Mouse (Mus musculus): Measurements from ENCODE around the gene Cisd2. TPM values are rescaled to one million over a fixed set of nuclear protein-coding genes. Genes with fewer than 3 reads are reported as not detected.

The Cisd2 gene
- polyA plus RNA-seq, 1 experiment from 2014 or later: 70.2 TPM

DNA sequence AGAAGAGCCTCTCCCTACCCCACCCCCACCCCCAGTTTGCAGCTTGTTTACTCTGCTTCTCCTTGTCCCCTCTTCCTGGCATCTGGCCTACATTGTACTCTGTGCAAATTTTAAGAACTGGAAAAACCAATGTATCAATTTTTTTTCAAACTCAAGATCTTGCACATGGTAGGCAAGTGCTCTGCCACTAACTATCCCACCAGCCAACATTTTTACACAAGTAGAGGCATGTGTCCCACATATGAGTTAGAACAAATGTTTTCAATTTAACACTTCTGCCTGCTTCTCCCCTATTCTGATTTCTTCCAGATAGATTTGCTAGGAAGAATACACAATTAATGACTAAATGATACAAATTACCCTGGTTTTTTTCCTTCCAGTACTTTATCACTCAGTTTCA, 26.6 kb downstream of the Cisd2 start:
- no peaks in the 10 kb centered on the region for H3K36me3 ChIP-seq (ENCODE audit: insufficient read depth, low read length)
- no peak for ATAC-seq (ENCODE audit: low FRiP score, low TSS enrichment)
- H3K4me3 ChIP-seq (ENCODE audit: low read length): no peak overlapping the region
- no peaks in the 10 kb centered on the region for H3K9me3 ChIP-seq (ENCODE audit: low read length)
- H3K4me1 ChIP-seq (ENCODE audit: insufficient read depth, low read length): peaks cover 10% of the 10 kb centered on the region; the same call in 1 of the 2 replicates
- no peaks in the 10 kb centered on the region for H3K27me3 ChIP-seq (ENCODE audit: insufficient read depth, low read length)
- no peak overlapping the region for H3K9ac ChIP-seq (replicated peaks; ENCODE audit: low read length)
- no peak overlapping the region for H3K27ac ChIP-seq (ENCODE audit: low read length)
- H3K4me2 ChIP-seq (replicated peaks; ENCODE audit: low read depth, low read length): no peak overlapping the region

GRCm38 (mm10) chr3:135396081-135396480, 27.6 kb downstream of the Cisd2 start:
- H3K9ac ChIP-seq (replicated peaks; ENCODE audit: low read length): no peak overlapping the region
- no peak overlapping the region for H3K4me3 ChIP-seq (ENCODE audit: low read length)
- WGBS: 14% methylated on average over 6 of the region's 6 CpGs
- H3K9me3 ChIP-seq (ENCODE audit: low read length): no peaks in the 10 kb centered on the region
- H3K27ac ChIP-seq (ENCODE audit: low read length): no peak overlapping the region
- H3K36me3 ChIP-seq (ENCODE audit: insufficient read depth, low read length): no peaks in the 10 kb centered on the region
- H3K4me2 ChIP-seq (replicated peaks; ENCODE audit: low read depth, low read length): no peak overlapping the region
- H3K27me3 ChIP-seq (ENCODE audit: insufficient read depth, low read length): no peaks in the 10 kb centered on the region
- ATAC-seq (ENCODE audit: low FRiP score, low TSS enrichment): no peak; the same call in 1 of the 2 replicates
- peaks cover 10% of the 10 kb centered on the region; the same call in 1 of the 2 replicates for H3K4me1 ChIP-seq (ENCODE audit: insufficient read depth, low read length)

- ATAC-seq (ENCODE audit: low FRiP score, low TSS enrichment): no peak
- H3K4me2 ChIP-seq (replicated peaks; ENCODE audit: low read depth, low read length): no peak overlapping the region
- H3K4me1 ChIP-seq (ENCODE audit: insufficient read depth, low read length): peaks cover 10% of the 10 kb centered on the region; the same call in 1 of the 2 replicates
- H3K36me3 ChIP-seq (ENCODE audit: insufficient read depth, low read length): no peaks in the 10 kb centered on the region
- H3K27ac ChIP-seq (ENCODE audit: low read length): no peak overlapping the region
- H3K27me3 ChIP-seq (ENCODE audit: insufficient read depth, low read length): no peaks in the 10 kb centered on the region
- H3K4me3 ChIP-seq (ENCODE audit: low read length): no peak overlapping the region
- no peaks in the 10 kb centered on the region for H3K9me3 ChIP-seq (ENCODE audit: low read length)
- 71% methylated on average over 5 of the region's 5 CpGs for WGBS
- H3K9ac ChIP-seq (replicated peaks; ENCODE audit: low read length): no peak overlapping the region
Measured at GRCm38 (mm10) chr3:135395085-135395484, 28.6 kb downstream of the Cisd2 start.

- Histone ChIP-seq H3K36me3 (ENCODE audit: insufficient read depth, low read length) (no peaks in the 10 kb centered on the region), H3K9me3 (ENCODE audit: low read length) (no peaks in the 10 kb centered on the region), H3K4me1 (ENCODE audit: insufficient read depth, low read length) (peaks cover 10% of the 10 kb centered on the region; the same call in 1 of the 2 replicates), H3K4me2 (replicated peaks; ENCODE audit: low read depth, low read length) (no peak overlapping the region), H3K4me3 (ENCODE audit: low read length) (no peak overlapping the region), H3K27ac (ENCODE audit: low read length) (no peak overlapping the region), H3K27me3 (ENCODE audit: insufficient read depth, low read length) (no peaks in the 10 kb centered on the region), H3K9ac (replicated peaks; ENCODE audit: low read length) (no peak overlapping the region)
- WGBS: 64% methylated on average over 6 of the region's 6 CpGs
- no peak for ATAC-seq (ENCODE audit: low FRiP score, low TSS enrichment)
Measured at GRCm38 (mm10) chr3:135393186-135393585, 30.5 kb downstream of the Cisd2 start.

DNA sequence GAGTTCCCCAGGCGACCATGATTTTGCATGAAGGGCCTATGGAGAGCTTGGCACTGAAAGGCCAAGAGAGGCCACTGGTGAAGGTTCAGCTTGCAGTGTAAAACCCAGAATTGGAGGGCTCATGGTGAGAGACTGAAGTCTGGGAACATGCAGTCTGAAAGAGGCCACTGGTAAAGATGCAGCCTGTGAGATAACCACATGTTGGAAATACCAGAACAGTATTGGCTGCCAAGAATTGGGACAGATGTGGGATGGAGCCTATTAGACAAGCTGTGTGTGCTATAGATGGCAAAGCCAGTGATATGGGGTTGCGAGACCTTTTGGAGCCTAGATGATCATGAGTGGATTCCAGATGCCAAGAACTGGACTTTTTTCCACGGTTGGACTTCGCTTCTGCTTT, 43.9 kb downstream of the Cisd2 start:
- no peaks in the 10 kb centered on the region for H3K9me3 ChIP-seq (ENCODE audit: low read length)
- H3K4me3 ChIP-seq (ENCODE audit: low read length): no peak overlapping the region
- H3K27ac ChIP-seq (ENCODE audit: low read length): no peak overlapping the region
- H3K9ac ChIP-seq (replicated peaks; ENCODE audit: low read length): no peak overlapping the region
- H3K4me1 ChIP-seq (ENCODE audit: insufficient read depth, low read length): no peaks in the 10 kb centered on the region
- 93% methylated on average over 4 of the region's 4 CpGs for WGBS
- ATAC-seq (ENCODE audit: low FRiP score, low TSS enrichment): no peak
- H3K36me3 ChIP-seq (ENCODE audit: insufficient read depth, low read length): no peaks in the 10 kb centered on the region
- H3K4me2 ChIP-seq (replicated peaks; ENCODE audit: low read depth, low read length): no peak overlapping the region
- no peaks in the 10 kb centered on the region for H3K27me3 ChIP-seq (ENCODE audit: insufficient read depth, low read length)

- Histone ChIP-seq H3K4me2 (replicated peaks; ENCODE audit: low read depth, low read length) (no peak overlapping the region), H3K27ac (ENCODE audit: low read length) (no peak overlapping the region)
- ATAC-seq (ENCODE audit: low FRiP score, low TSS enrichment): no peak
Measured at GRCm38 (mm10) chr3:135377445-135377844, 46.3 kb downstream of the Cisd2 start.

GRCm38 (mm10) chr3:135375836-135376235, 47.9 kb downstream of the Cisd2 start:
- H3K4me2 ChIP-seq (replicated peaks; ENCODE audit: low read depth, low read length): no peak overlapping the region
- H3K27me3 ChIP-seq (ENCODE audit: insufficient read depth, low read length): no peaks in the 10 kb centered on the region
- no peaks in the 10 kb centered on the region for H3K9me3 ChIP-seq (ENCODE audit: low read length)
- H3K4me1 ChIP-seq (ENCODE audit: insufficient read depth, low read length): no peaks in the 10 kb centered on the region
- 83% methylated on average over 3 of the region's 3 CpGs for WGBS
- no peak overlapping the region for H3K9ac ChIP-seq (replicated peaks; ENCODE audit: low read length)
- no peak for ATAC-seq (ENCODE audit: low FRiP score, low TSS enrichment)
- H3K36me3 ChIP-seq (ENCODE audit: insufficient read depth, low read length): no peaks in the 10 kb centered on the region
- no peak overlapping the region for H3K27ac ChIP-seq (ENCODE audit: low read length)
- no peak overlapping the region for H3K4me3 ChIP-seq (ENCODE audit: low read length)

More at GRCm38 (mm10) chr3:135377445-135377844, 46.3 kb downstream of the Cisd2 start:
- Histone ChIP-seq H3K4me1 (ENCODE audit: insufficient read depth, low read length) (no peaks in the 10 kb centered on the region), H3K9ac (replicated peaks; ENCODE audit: low read length) (no peak overlapping the region), H3K4me3 (ENCODE audit: low read length) (no peak overlapping the region), H3K36me3 (ENCODE audit: insufficient read depth, low read length) (no peaks in the 10 kb centered on the region), H3K9me3 (ENCODE audit: low read length) (no peaks in the 10 kb centered on the region), H3K27me3 (ENCODE audit: insufficient read depth, low read length) (no peaks in the 10 kb centered on the region)
- 62% methylated on average over 10 of the region's 10 CpGs for WGBS

GRCm38 (mm10) chr3:135357394-135357793, 66.3 kb downstream of the Cisd2 start:
- H3K36me3 ChIP-seq (ENCODE audit: insufficient read depth, low read length): no peaks in the 10 kb centered on the region
- H3K4me3 ChIP-seq (ENCODE audit: low read length): no peak overlapping the region
- 81% methylated on average over 4 of the region's 4 CpGs for WGBS
- H3K9ac ChIP-seq (replicated peaks; ENCODE audit: low read length): no peak overlapping the region
- no peaks in the 10 kb centered on the region for H3K27me3 ChIP-seq (ENCODE audit: insufficient read depth, low read length)
- H3K27ac ChIP-seq (ENCODE audit: low read length): no peak overlapping the region
- no peaks in the 10 kb centered on the region for H3K9me3 ChIP-seq (ENCODE audit: low read length)
- no peaks in the 10 kb centered on the region for H3K4me1 ChIP-seq (ENCODE audit: insufficient read depth, low read length)
- ATAC-seq (ENCODE audit: low FRiP score, low TSS enrichment): no peak
- H3K4me2 ChIP-seq (replicated peaks; ENCODE audit: low read depth, low read length): no peak overlapping the region

Other genes starting within 250 kb of the Cisd2 start
- 26.5 and 28.9 TPM in 2 replicates for gene Cenpe, start 211.4 kb downstream of the Cisd2 start, polyA plus RNA-seq (2015; fragmentation: Nextera tagmentation; extraction: Ambion mirVana)
- gene Bdh2, start 142.7 kb downstream of the Cisd2 start, polyA plus RNA-seq (2015; fragmentation: Nextera tagmentation; extraction: Ambion mirVana): 39.0 and 46.0 TPM in 2 replicates
- 3.1 and 3.3 TPM in 2 replicates for gene Slc9b2, start 116.2 kb downstream of the Cisd2 start, polyA plus RNA-seq (2015; fragmentation: Nextera tagmentation; extraction: Ambion mirVana)
- gene Slc9b1, start 75.9 kb downstream of the Cisd2 start, polyA plus RNA-seq (2015; fragmentation: Nextera tagmentation; extraction: Ambion mirVana): 0.41 and 0.44 TPM in 2 replicates
- 524 and 536 TPM in 2 replicates for gene Ube2d3, start 14.2 kb upstream of the Cisd2 start, polyA plus RNA-seq (2015; fragmentation: Nextera tagmentation; extraction: Ambion mirVana)
- 36.5 and 39.6 TPM in 2 replicates for gene Manba, start 61.7 kb upstream of the Cisd2 start, polyA plus RNA-seq (2015; fragmentation: Nextera tagmentation; extraction: Ambion mirVana)